Mouse (Mus musculus) ES-E14 (cell line): ENCODE measurements around the gene Nrap. TPM values are rescaled to one million over a fixed set of nuclear protein-coding genes. Genes with fewer than 3 reads are reported as not detected.

ENCODE experiments used
- DNase-seq: peaks from one replicate; pipeline ENCODE4 v3.0.0-alpha.2; 2013; ENCODE audit warnings: low read depth, low spot score
- H3K27ac ChIP-seq: 2 replicates; pipeline ENCODE4 v1.5.1; 2012; ENCODE audit warnings: low read depth, mild to moderate bottlenecking, low read length, moderate library complexity, mixed read lengths; ENCODE audit not compliant: poor library complexity, insufficient read depth, severe bottlenecking
- H3K36me3 ChIP-seq: 2 replicates; pipeline ENCODE4 v1.6.1; 2012; ENCODE audit warnings: mild to moderate bottlenecking, low read length, moderate library complexity, mixed read lengths; ENCODE audit not compliant: control insufficient read depth, poor library complexity, insufficient read depth, severe bottlenecking
- H3K4me1 ChIP-seq, 2 experiments: fragments of 150-350 bp in 1 of 2; sonication (generic) in 1 of 2; 2 replicates each; pipeline ENCODE4 v1.6.1; 2012; ENCODE audit warnings: low read length in 2 of 2, mild to moderate bottlenecking in 1 of 2, mixed read lengths in 1 of 2; ENCODE audit not compliant: control insufficient read depth in 2 of 2, insufficient read depth in 2 of 2, poor library complexity in 1 of 2
- H3K4me3 ChIP-seq, 2 experiments: fragments of 150-350 bp in 1 of 2; sonication (generic) in 1 of 2; 2 replicates each; pipeline ENCODE4 v1.5.1; 2012; ENCODE audit warnings: low read length in 2 of 2, low read depth in 1 of 2, mild to moderate bottlenecking in 1 of 2, mixed read lengths in 1 of 2; ENCODE audit not compliant: insufficient read depth in 1 of 2, poor library complexity in 1 of 2, severe bottlenecking in 1 of 2
- H3K9ac ChIP-seq: 2 replicates; pipeline ENCODE4 v1.6.1; 2012; ENCODE audit warnings: low read depth, mild to moderate bottlenecking, low read length, mixed read lengths; ENCODE audit not compliant: poor library complexity, insufficient read depth, severe bottlenecking
- H3K9me3 ChIP-seq: fragments of 150-350 bp; sonication (generic); 2 replicates; pipeline ENCODE4 v1.6.1; 2012; ENCODE audit warnings: low read depth, mild to moderate bottlenecking, low read length; ENCODE audit not compliant: control insufficient read depth, insufficient read depth
- CHD2 ChIP-seq: IDR thresholded peaks from 2 replicates; pipeline ENCODE4 v1.6.1; 2014; ENCODE audit warnings: mild to moderate bottlenecking, low read depth, low read length, inconsistent platforms
- HCFC1 ChIP-seq: IDR thresholded peaks from 2 replicates; pipeline ENCODE4 v1.6.1; 2012; ENCODE audit warnings: low read length, inconsistent platforms, borderline replicate concordance; ENCODE audit not compliant: insufficient read depth
- MAFK ChIP-seq: IDR thresholded peaks from 2 replicates; pipeline ENCODE4 v1.6.1; 2014; ENCODE audit warnings: mild to moderate bottlenecking, low read depth, low read length, inconsistent platforms; ENCODE audit not compliant: insufficient read depth
- ZC3H11A ChIP-seq: IDR thresholded peaks from 2 replicates; pipeline ENCODE4 v1.6.1; 2012; ENCODE audit warnings: low read depth, mild to moderate bottlenecking, inconsistent platforms, low read length, borderline replicate concordance
- ZNF384 ChIP-seq: IDR thresholded peaks from 2 replicates; pipeline ENCODE4 v1.6.1; 2012; ENCODE audit warnings: low read depth, low read length, inconsistent platforms
- in situ Hi-C, 2 experiments: fragments of 600-800 bp; cut with MboI; formaldehyde crosslinking; loops; one replicate each; pipeline ENCODE4 v1.15.1; 2025; ENCODE audit warnings: low sequenced_read_pairs in 2 of 2, inconsistent platforms in 1 of 2; ENCODE audit not compliant: unreplicated experiment in 2 of 2
- total RNA-seq: library from RNA; depleted of rRNA; stranded (reverse); fragments of 300-350 nt; gene quantifications from 2 replicates; pipeline ENCODE4 v1.2.3, GENCODE M21; 2012

Gene Nrap
- total RNA-seq, 1 experiment = 0.09 TPM

DNA sequence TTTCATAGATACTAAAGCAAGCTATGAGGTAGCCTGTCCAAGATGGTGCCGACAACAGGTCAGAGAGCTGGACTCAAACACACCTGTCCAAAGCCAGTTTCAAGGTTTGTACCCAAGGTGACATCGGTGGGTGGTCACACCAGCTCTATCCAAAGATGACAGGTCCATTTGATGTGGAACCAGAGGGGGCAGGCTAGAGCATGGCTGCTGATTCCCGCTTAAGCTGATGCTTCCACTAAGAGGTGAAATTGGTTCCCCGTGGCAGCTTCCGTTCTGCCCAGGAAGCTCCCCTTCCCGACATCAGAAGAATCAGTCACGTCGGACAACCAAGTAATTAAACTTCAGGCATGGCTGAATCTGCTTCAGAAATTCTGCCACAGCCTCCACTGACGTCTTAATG, 97.5 kb downstream of the Nrap start:
- in situ Hi-C loops = no loop called here
- Histone ChIP-seq H3K9ac (no peak overlapping the region), H3K4me1 (peaks cover 0 to 2% of the 10 kb centered on the region in 2 experiments; a peak in 1 of 4 replicates), H3K27ac (no peak overlapping the region), H3K4me3 (no peak overlapping the region), H3K9me3 (no peaks in the 10 kb centered on the region), H3K36me3 (no peaks in the 10 kb centered on the region)
- TF ChIP-seq MAFK = no peak
- TF ChIP-seq HCFC1 = no peak
- no peak for TF ChIP-seq ZNF384
- no peak for TF ChIP-seq ZC3H11A
- no peak for TF ChIP-seq CHD2
- DNase-seq = peak; percentile 9

DNA sequence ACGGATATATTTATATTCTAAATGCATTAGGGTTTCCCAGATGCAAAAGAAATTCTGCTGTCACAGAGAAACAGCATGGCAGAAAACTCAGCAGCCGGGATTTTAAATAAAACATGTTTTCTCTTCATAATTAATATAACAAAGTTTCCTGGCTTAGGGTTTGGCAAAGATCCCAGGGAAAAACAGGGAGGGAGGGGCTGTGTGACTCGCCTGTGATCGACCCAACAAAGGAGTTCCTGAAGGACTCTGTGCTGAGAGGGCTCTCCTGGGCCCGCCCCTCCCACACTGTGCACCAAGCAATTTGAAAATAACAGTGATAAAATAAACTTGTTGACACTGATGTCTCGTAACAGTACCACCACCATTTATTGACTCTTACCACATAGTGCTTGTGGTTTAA, 97.9 kb downstream of the Nrap start:
- no peak for DNase-seq
- Histone ChIP-seq H3K4me1 (peaks cover 0 to 2% of the 10 kb centered on the region in 2 experiments; a peak in 1 of 4 replicates), H3K9me3 (no peaks in the 10 kb centered on the region), H3K9ac (no peak overlapping the region), H3K27ac (no peak overlapping the region), H3K4me3 (no peak overlapping the region), H3K36me3 (no peaks in the 10 kb centered on the region)
- in situ Hi-C loops = no loop called here
- no peak for TF ChIP-seq CHD2
- TF ChIP-seq HCFC1 = no peak
- TF ChIP-seq ZNF384 = no peak
- TF ChIP-seq ZC3H11A = no peak
- no peak for TF ChIP-seq MAFK

DNA sequence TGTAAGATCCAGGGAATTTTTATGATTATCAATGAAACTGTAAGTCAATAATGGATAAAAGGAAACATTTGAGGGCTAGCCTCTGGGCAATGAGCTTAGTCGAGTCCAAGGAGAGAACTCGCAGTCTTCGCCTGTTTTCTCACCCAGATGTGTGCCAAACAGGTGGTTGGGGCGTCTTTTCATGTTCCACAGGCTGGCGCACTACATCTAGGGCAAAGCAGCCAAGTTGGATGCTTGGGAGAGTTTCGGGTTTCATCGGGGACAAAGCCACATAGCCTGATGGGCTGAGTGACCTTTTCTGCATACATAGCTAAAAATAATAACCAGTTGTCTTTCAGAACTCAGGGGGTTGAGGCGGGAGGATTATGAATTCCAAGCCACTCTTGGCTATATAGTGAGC, 100.2 kb downstream of the Nrap start:
- no peak for DNase-seq
- H3K9ac ChIP-seq = no peak overlapping the region
- no peaks in the 10 kb centered on the region for H3K4me1 ChIP-seq
- TF ChIP-seq HCFC1 = no peak
- no peak for TF ChIP-seq ZNF384
- no peak for TF ChIP-seq CHD2
- TF ChIP-seq ZC3H11A = no peak
- no peak for TF ChIP-seq MAFK
- H3K36me3 ChIP-seq = no peaks in the 10 kb centered on the region
- H3K4me3 ChIP-seq = no peak overlapping the region
- no peak overlapping the region for H3K27ac ChIP-seq
- no peaks in the 10 kb centered on the region for H3K9me3 ChIP-seq
- in situ Hi-C loops = no loop called here

DNA sequence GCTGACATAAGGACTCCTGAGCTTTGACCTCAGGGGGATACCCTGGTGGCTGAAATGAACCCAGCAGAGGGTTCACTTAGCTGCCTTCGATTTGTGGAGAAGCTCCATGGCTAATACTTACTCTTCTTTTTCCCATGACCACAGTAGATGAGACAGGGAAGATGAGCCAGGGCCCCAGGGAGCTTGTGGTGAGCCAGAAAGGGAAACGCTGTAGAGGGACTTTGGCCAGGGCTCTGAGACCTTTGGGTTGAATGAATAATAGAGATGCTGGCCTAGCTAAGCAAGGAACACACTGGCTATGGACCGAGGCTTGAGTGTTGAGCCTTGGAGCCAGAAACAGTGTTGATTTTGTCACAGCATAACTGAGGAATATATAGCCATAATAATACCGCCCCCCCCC, 101.4 kb downstream of the Nrap start:
- Histone ChIP-seq H3K9me3 (no peaks in the 10 kb centered on the region), H3K27ac (no peak overlapping the region), H3K36me3 (no peaks in the 10 kb centered on the region), H3K9ac (no peak overlapping the region), H3K4me1 (no peaks in the 10 kb centered on the region), H3K4me3 (no peak overlapping the region)
- in situ Hi-C loops = no loop called here
- DNase-seq = no peak
- TF ChIP-seq ZC3H11A (no peak), CHD2 (no peak), ZNF384 (no peak), MAFK (no peak), HCFC1 (no peak)

DNA sequence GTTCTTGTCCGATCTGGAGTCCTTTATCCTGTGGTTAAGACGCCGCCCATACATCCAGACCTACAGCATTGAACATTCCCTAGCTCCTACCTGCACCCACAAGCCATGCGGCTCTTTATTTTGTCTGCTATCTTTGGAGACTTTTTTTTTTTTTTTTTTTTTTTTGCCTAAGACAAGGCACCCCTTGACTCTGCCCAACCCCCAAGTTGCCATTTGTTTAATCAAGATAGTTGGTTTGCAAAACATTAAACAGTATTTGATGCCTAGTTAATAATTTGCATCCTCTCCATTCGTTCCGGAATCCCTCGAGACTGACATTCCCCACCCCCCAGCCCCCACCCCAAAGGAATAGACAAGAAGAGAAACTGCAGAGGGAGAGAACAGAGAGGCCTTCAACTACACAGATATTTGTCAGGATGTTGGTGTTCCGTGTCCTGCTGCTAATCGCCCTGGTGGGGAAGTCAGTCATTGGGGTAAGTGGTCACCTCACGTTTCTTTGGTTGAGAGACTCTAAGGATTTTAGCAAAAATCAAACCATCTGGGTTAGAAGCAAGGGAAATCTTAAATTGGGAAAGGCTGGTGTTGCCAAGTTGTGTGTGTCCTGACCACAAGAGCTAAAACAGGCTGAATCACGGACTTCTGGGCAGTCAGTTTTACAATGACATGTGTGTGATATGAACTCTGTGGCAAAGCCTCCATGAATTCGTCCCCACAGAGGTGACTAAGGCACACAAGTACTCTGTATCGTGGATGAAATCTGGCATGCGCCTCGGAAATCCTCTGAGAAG, 102.1 kb downstream of the Nrap start:
- Histone ChIP-seq H3K9ac (no peak overlapping the region), H3K4me3 (no peak overlapping the region), H3K36me3 (no peaks in the 10 kb centered on the region), H3K27ac (no peak overlapping the region), H3K4me1 (no peaks in the 10 kb centered on the region), H3K9me3 (no peaks in the 10 kb centered on the region)
- in situ Hi-C loops = no loop called here
- DNase-seq = no peak
- TF ChIP-seq CHD2 (no peak), ZNF384 (0 out of 2 replicates have a peak, but pooled peaks have one; percentile 20)
